Comparison of ENCODE assay signal across 9 mouse cellular contexts in the genomic region with DNA sequence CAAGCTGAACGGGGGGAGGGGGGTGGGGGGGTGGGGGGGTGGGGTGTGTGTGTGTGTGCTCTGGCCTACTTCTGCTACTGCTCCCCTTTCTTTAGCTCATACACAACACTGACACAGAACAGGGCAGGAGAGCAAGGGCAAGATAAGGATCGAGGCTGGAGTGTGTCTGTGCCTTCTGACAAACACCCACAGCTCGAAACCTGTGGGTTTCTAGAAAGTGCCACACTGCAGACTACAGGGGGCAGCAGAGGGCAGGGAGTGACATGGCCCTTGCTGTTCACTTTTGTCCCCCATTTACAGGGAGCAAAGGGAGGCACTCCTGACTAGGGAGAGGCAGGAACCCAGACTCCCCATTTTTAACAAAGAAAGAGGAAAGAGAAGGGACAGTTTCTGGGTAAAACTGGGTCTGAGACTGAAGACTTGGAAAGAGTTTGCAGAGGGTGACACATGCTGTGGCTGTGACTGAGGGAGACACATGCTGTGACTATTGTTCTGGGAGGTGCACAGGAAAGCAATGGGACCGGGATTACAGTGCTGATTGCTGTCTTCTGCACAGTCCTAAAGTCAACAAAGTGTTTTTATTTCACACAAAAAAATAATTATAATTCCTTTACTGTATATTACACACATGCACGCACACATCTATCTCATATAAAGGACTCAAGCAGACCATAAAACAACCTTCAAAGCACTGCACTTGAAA. TPM values are rescaled to one million over a fixed set of nuclear protein-coding genes. Genes with fewer than 3 reads are reported as not detected.
DNase-seq lines count a peak whose midpoint lies in the region; ATAC-seq and TF ChIP-seq lines count a peak whose summit lies in the region.
"Had no signal": no experiment of that assay in that cellular context is flagged by ENCODE, and none has a peak within 500 bp of the region (broad histone marks: within the 10 kb centered on the region; RNA-seq: fewer than 3 reads in every experiment).

No protein-coding gene starts in this region.

- no peak for TF ChIP-seq POLR2A in CH12.LX (IDR thresholded peaks at IDR 0.05; ENCODE audit: low read depth, low read length)
- TF ChIP-seq POLR2A in limb, embryonic 14.5 days (IDR thresholded peaks at IDR 0.05; ENCODE audit: borderline replicate concordance, extremely low read depth, insufficient read depth, insufficient read length) = no peak

- dilution Hi-C loops in CH12.LX (cut with MboI; ENCODE audit: extremely low pct_ligation_motif_present, extremely low pct_unique_long_range_greater_than_20kb, low sequenced_read_pairs) = no loop called here

- H3K79me2 ChIP-seq in CH12.LX (replicated peaks; ENCODE audit: control insufficient read depth, extremely low read depth, insufficient read depth, poor library complexity, severe bottlenecking) = no peaks in the 10 kb centered on the region

- H3K36me3 ChIP-seq in hindbrain, embryonic 15.5 days = 0 out of 2 replicates have a peak, but pooled peaks cover 5% of the 10 kb centered on the region
- H3K36me3 ChIP-seq in hindbrain, embryonic 13.5 days = peaks cover 23% of the 10 kb centered on the region
- peaks cover 0 to 50% of the 10 kb centered on the region in 2 experiments for H3K36me3 ChIP-seq in CH12.LX (replicated peaks in 1 of 2; ENCODE audit: control insufficient read depth in 1 of 2, insufficient read depth in 1 of 2, low read length in 1 of 2)
- H3K36me3 ChIP-seq in limb, embryonic 14.5 days (ENCODE audit: control insufficient read depth, insufficient read depth, low read length) = no peaks in the 10 kb centered on the region
- H3K36me3 ChIP-seq: lung, embryonic 15.5 days had no signal

- H3K4me3 ChIP-seq in hindbrain, embryonic 15.5 days = no peak overlapping the region
- H3K4me3 ChIP-seq in hindbrain, embryonic 13.5 days = no peak overlapping the region
- H3K4me3 ChIP-seq in CH12.LX (replicated peaks in 1 of 3; ENCODE audit: low read depth in 2 of 3, low read length in 2 of 3, poor library complexity in 1 of 3) = no peak overlapping the region
- H3K4me3 ChIP-seq in limb, embryonic 14.5 days (replicated peaks; ENCODE audit: low read length) = no peak overlapping the region
- H3K4me3 ChIP-seq: lung, embryonic 15.5 days had no signal

- H3K27me3 ChIP-seq in hindbrain, embryonic 15.5 days = no peaks in the 10 kb centered on the region
- H3K27me3 ChIP-seq in hindbrain, embryonic 13.5 days = no peaks in the 10 kb centered on the region
- no peaks in the 10 kb centered on the region for H3K27me3 ChIP-seq in CH12.LX (replicated peaks)
- H3K27me3 ChIP-seq in limb, embryonic 14.5 days (ENCODE audit: control insufficient read depth, insufficient read depth, low read length) = no peaks in the 10 kb centered on the region
- H3K27me3 ChIP-seq: lung, embryonic 15.5 days had no signal

- no peaks in the 10 kb centered on the region for H3K9me3 ChIP-seq in hindbrain, embryonic 15.5 days
- H3K9me3 ChIP-seq in hindbrain, embryonic 13.5 days = no peaks in the 10 kb centered on the region
- no peaks in the 10 kb centered on the region for H3K9me3 ChIP-seq in CH12.LX (replicated peaks; ENCODE audit: low read length)
- H3K9me3 ChIP-seq in limb, embryonic 14.5 days (ENCODE audit: control insufficient read depth, low read length) = no peaks in the 10 kb centered on the region
- H3K9me3 ChIP-seq: lung, embryonic 15.5 days had no signal

- 60% methylated on average over 5 of the region's 5 CpGs for WGBS in hindbrain, embryonic 15.5 days
- 61% methylated on average over 5 of the region's 5 CpGs for WGBS in hindbrain, embryonic 13.5 days
- 64% methylated on average over 4 of the region's 5 CpGs for WGBS in limb, embryonic 14.5 days

- no peak overlapping the region for H3K9ac ChIP-seq in hindbrain, embryonic 15.5 days
- no peak overlapping the region for H3K9ac ChIP-seq in hindbrain, embryonic 13.5 days
- H3K9ac ChIP-seq in CH12.LX (ENCODE audit: insufficient read depth, low read depth) = no peak overlapping the region
- no peak overlapping the region for H3K9ac ChIP-seq in limb, embryonic 14.5 days (ENCODE audit: low read depth, low read length, severe bottlenecking)
- H3K9ac ChIP-seq: lung, embryonic 15.5 days had no signal

- H3K27ac ChIP-seq in hindbrain, embryonic 15.5 days (replicated peaks) = no peak overlapping the region
- H3K27ac ChIP-seq in hindbrain, embryonic 13.5 days = no peak overlapping the region
- no peak overlapping the region for H3K27ac ChIP-seq in CH12.LX (ENCODE audit: insufficient read depth, low read depth)
- H3K27ac ChIP-seq in limb, embryonic 14.5 days (replicated peaks; ENCODE audit: low read depth, low read length) = no peak overlapping the region
- H3K27ac ChIP-seq: lung, embryonic 15.5 days had no signal

- peak; percentile 73 for TF ChIP-seq RAD21 in CH12.LX (IDR thresholded peaks at IDR 0.05; ENCODE audit: low read depth, low read length)

- in situ Hi-C loops in CH12.LX (cut with MboI; ENCODE audit: low pct_ligation_motif_present, low pct_unique_long_range_greater_than_20kb, low sequenced_read_pairs) = loop anchor here (10.0 kb wide), 1 partner anchor 86 kb away; a partner anchor contains a TSS

- DNase-seq in CH12.LX (ENCODE audit: extremely low read depth) = peak; percentile 58
- peak; percentile 44 for DNase-seq in c-Kit-positive CD71-positive TER-119-negative erythroid progenitor cells, embryonic 14.5 days (ENCODE audit: low read depth)
- DNase-seq in limb, embryonic 14.5 days (ENCODE audit: low spot score) = peak; percentile 35
- DNase-seq in naive thymus-derived CD4-positive, alpha-beta T cell, adult 2 months (ENCODE audit: low read depth) = peak; percentile 84
- DNase-seq in frontal cortex, postnatal 14 days (ENCODE audit: low spot score in 2 of 2) = no peak

- TF ChIP-seq CTCF in CH12.LX (conservative IDR thresholded peaks at IDR 0.05 in 1 of 2, IDR thresholded peaks at IDR 0.05 in 1 of 2; ENCODE audit: low read depth in 2 of 2, low read length in 2 of 2) = peak; percentile 67 to 77

- peak; percentile 39; the same call in 1 of the 2 replicates for ATAC-seq in hindbrain, embryonic 15.5 days (ENCODE audit: low FRiP score, low read depth)
- no peak for ATAC-seq in hindbrain, embryonic 13.5 days (ENCODE audit: low FRiP score)
- peak; percentile 80 for ATAC-seq in granulocyte monocyte progenitor cell, adult 5-6 weeks (replicated peaks; ENCODE audit: poor library complexity, severe bottlenecking)
- no peak for ATAC-seq in limb, embryonic 14.5 days (ENCODE audit: low FRiP score, low read depth)

- H3K4me2 ChIP-seq in hindbrain, embryonic 15.5 days = no peak overlapping the region
- no peak overlapping the region for H3K4me2 ChIP-seq in hindbrain, embryonic 13.5 days
- H3K4me2 ChIP-seq in CH12.LX (ENCODE audit: insufficient read depth, low read depth, poor library complexity, severe bottlenecking) = no peak overlapping the region
- H3K4me2 ChIP-seq in limb, embryonic 14.5 days (replicated peaks; ENCODE audit: low read depth, low read length, severe bottlenecking) = no peak overlapping the region
- H3K4me2 ChIP-seq: lung, embryonic 15.5 days had no signal

- 0 out of 2 replicates have a peak, but pooled peaks cover 3% of the 10 kb centered on the region for H3K4me1 ChIP-seq in hindbrain, embryonic 15.5 days (replicated peaks)
- peaks cover 9% of the 10 kb centered on the region; the same call in 1 of the 2 replicates for H3K4me1 ChIP-seq in hindbrain, embryonic 13.5 days (replicated peaks)
- peaks cover under 1 to 6% of the 10 kb centered on the region in 2 experiments for H3K4me1 ChIP-seq in CH12.LX (ENCODE audit: control insufficient read depth in 1 of 2, insufficient read depth in 2 of 2)
- H3K4me1 ChIP-seq in limb, embryonic 14.5 days (ENCODE audit: control insufficient read depth, insufficient read depth, low read length) = no peaks in the 10 kb centered on the region

- TF ChIP-seq EP300 in CH12.LX (IDR thresholded peaks at IDR 0.05; ENCODE audit: low read length) = no peak

TF ChIP-seq in CH12.LX, 34 proteins besides CTCF, POLR2A, EP300 and RAD21:
- TF ChIP-seq SMC3 (IDR thresholded peaks at IDR 0.05; ENCODE audit: low read depth, low read length) (peak; percentile 67), TCF12 (IDR thresholded peaks at IDR 0.05; ENCODE audit: low read depth, low read length) (no peak)

RNA-seq across cellular contexts. Expression of a gene that starts 16.1 kb away (rescaled TPM):
- polyA plus RNA-seq in hindbrain, embryonic 15.5 days (2015; fragmentation: Nextera tagmentation; extraction: Ambion mirVana) = 171 and 184 TPM in 2 replicates
- polyA plus RNA-seq in hindbrain, embryonic 13.5 days (2015; fragmentation: Nextera tagmentation; extraction: Ambion mirVana) = 148 and 152 TPM in 2 replicates
- 15.6 and 19.7 TPM in 2 replicates for total RNA-seq in CH12.LX (2012; rRNA removed)
- 20.0 and 27.9 TPM in 2 replicates for total RNA-seq in CH12.LX (2014; rRNA removed)
- polyA plus RNA-seq in CH12.LX (2012; ENCODE audit: insufficient read length, low read depth) = 40.0 and 54.0 TPM in 2 replicates
- total RNA-seq in granulocyte monocyte progenitor cell, adult 5-6 weeks (2014; fragmentation: Nextera tagmentation) = 21.4 and 32.6 TPM in 2 replicates
- total RNA-seq in granulocyte monocyte progenitor cell, adult 5-6 weeks (2017) = 11.3 and 23.3 TPM in 2 replicates
- polyA plus RNA-seq in limb, embryonic 14.5 days (2012; rRNA removed) = 41.7 and 52.8 TPM in 2 replicates
- polyA plus RNA-seq in limb, embryonic 14.5 days (2014; fragmentation: Nextera tagmentation; extraction: Ambion mirVana) = 49.5 and 52.5 TPM in 2 replicates

Comparison
In these comparisons a context has a peak if more than half of its experiments do, and no peak if none do; other contexts are left out.
1. ATAC-seq: peak in hindbrain, embryonic 15.5 days (single experiment) and granulocyte monocyte progenitor cell, adult 5-6 weeks (single experiment); none in hindbrain, embryonic 13.5 days (single experiment) and limb, embryonic 14.5 days (single experiment).
2. DNase-seq: peak in CH12.LX (single experiment), c-Kit-positive CD71-positive TER-119-negative erythroid progenitor cells, embryonic 14.5 days (single experiment), limb, embryonic 14.5 days (single experiment) and naive thymus-derived CD4-positive, alpha-beta T cell, adult 2 months (single experiment); none in frontal cortex, postnatal 14 days (0 of 2).